In genomic region chr13:71549206-71549831, GRCm38 (mm10) we compare ENCODE assay signal across 21 mouse cellular contexts.
"Had no signal": no experiment of that assay in that cellular context is flagged by ENCODE, and none has a peak within 500 bp of the region (broad histone marks: within the 10 kb centered on the region; RNA-seq: fewer than 3 reads in every experiment).

No protein-coding gene starts in this region.

- H3K36me3 ChIP-seq: heart, embryonic 13.5 days; heart, embryonic 15.5 days; hindbrain, embryonic 13.5 days; hindbrain, embryonic 15.5 days; kidney, embryonic 15.5 days; limb, embryonic 15.5 days; liver, embryonic 12.5 days had no signal

- DNase-seq: gastrocnemius, postnatal 14 days; gastrocnemius, postnatal 36 days; heart, adult 11 months; heart, adult 2 months; heart, postnatal 14 days; heart, postnatal 36 days; layer of hippocampus, adult 9-11 months; layer of hippocampus, postnatal 36 days; left cerebral cortex, postnatal 4 days had no signal

- H3K27me3 ChIP-seq: heart, embryonic 13.5 days; heart, embryonic 15.5 days; hindbrain, embryonic 15.5 days; liver, embryonic 12.5 days had no signal

- H3K4me2 ChIP-seq: heart, embryonic 11.5 days; heart, embryonic 13.5 days; heart, embryonic 15.5 days; hindbrain, embryonic 13.5 days; hindbrain, embryonic 15.5 days; kidney, embryonic 15.5 days; limb, embryonic 15.5 days; liver, embryonic 12.5 days had no signal

- H3K9me3 ChIP-seq: heart, embryonic 13.5 days; heart, embryonic 15.5 days; hindbrain, embryonic 13.5 days; hindbrain, embryonic 15.5 days; kidney, embryonic 15.5 days; limb, embryonic 15.5 days; liver, embryonic 12.5 days had no signal

- ATAC-seq: hindbrain, postnatal 0 days; intestine, embryonic 16.5 days; liver, embryonic 12.5 days had no signal

- H3K4me3 ChIP-seq: heart, adult 2 months; heart, embryonic 13.5 days; heart, embryonic 15.5 days; hindbrain, embryonic 13.5 days; hindbrain, embryonic 15.5 days; kidney, embryonic 15.5 days; limb, embryonic 15.5 days; liver, embryonic 12.5 days had no signal

- H3K4me1 ChIP-seq: heart, embryonic 13.5 days; heart, embryonic 15.5 days; hindbrain, embryonic 13.5 days; hindbrain, embryonic 15.5 days; kidney, embryonic 15.5 days; liver, embryonic 12.5 days had no signal

- H3K9ac ChIP-seq: heart, embryonic 13.5 days; heart, embryonic 15.5 days; hindbrain, embryonic 13.5 days; hindbrain, embryonic 15.5 days; kidney, embryonic 15.5 days; limb, embryonic 15.5 days; liver, embryonic 12.5 days; liver, embryonic 14.5 days had no signal

- H3K27ac ChIP-seq: heart, adult 2 months; heart, embryonic 13.5 days; heart, embryonic 15.5 days; hindbrain, embryonic 13.5 days; hindbrain, embryonic 15.5 days; hindbrain, postnatal 0 days; kidney, embryonic 15.5 days; kidney, postnatal 0 days; limb, embryonic 15.5 days; liver, embryonic 12.5 days; liver, embryonic 14.5 days had no signal
